Mouse (Mus musculus) lung, postnatal 0 days (tissue): ENCODE results near the gene Dner.
"Not testable (repeated sequence)": the region's sequence is repeated elsewhere in the genome, so short reads cannot be mapped to it uniquely, and the experiment has no call there.

ENCODE experiments used
- CTCF ChIP-seq: IDR thresholded peaks from 2 replicates; pipeline ENCODE4 v1.5.1; 2016; ENCODE audit warnings: antibody characterized with exemption, mild to moderate bottlenecking
- EP300 ChIP-seq: IDR thresholded peaks from 2 replicates; pipeline ENCODE4 v1.6.1; 2016; ENCODE audit warnings: antibody characterized with exemption, mild to moderate bottlenecking, control low read depth

DNA sequence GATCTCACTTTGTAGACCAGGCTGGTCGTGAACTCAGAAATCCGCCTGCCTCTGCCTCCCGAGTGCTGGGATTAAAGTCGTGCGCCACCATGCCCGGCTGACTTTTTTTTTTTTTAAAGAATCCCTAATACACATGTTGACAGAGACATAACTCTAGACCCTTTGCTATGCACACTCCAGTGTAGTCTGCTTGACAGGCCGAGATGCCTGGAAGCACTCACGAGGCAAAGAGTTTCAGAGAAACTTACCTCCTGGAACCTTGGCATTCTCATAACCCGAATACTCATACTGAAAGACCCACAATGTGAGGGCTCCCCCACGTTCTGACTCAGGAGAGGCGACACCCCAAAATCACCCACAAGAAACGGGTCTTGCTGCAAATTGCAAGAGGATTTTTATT, 364.2 kb downstream of the Dner start:
- not testable (repeated sequence) for TF ChIP-seq CTCF, EP300
